Mouse (Mus musculus): Measurements from ENCODE around the gene Ros1.

Ros1 gene

DNA sequence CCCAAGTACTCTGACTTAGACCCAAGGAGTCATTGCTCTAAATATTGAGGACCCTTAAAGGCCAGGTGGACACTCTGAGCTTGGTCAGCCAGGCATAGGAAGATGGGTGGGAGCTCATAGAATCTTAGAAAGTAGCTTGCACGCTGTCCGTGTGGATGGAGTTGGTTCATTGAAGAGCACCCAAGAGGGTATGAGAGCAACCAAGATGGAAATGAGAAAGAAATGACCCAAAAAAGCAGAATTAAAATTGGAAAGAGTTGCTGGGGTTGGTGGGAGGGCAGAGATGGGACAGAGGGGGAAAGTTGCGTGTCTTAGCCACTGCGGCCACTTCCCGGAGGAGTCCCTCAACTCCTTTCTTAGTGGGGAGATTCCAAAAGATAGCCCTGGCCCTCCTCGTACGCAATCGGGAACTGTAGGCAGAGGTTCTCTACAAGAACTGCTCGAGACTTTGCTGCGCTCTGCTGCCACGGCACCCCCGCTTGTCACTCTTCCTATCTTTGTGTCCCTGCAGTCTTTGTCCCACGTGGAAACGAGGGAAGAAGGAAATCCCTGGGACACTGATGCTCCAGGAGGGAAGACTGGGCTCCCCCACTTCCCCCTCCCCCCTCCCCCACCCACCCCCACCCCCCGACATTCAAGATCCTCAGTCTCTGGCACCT is 173.2 kb downstream of the Ros1 start:
- no peak for DNase-seq

DNA sequence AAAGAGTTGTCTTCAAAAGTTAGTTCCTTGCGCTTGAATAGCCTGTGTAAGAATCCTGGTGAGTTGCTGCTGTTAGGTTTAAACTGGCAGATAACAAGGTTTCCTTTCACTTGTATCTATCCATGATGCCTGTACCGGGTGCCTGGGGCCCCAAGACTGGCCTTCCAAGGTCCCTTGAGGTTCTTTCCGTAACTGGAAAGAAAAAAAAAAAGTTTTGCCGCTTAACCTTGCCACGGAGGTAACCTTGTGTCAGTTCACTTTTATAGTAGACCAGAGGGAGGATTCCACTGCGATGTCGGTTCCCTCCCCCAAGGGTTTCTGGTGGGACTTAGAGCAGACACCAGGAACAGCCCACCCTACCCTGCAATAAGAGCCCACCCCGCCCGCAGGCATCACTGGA is 173.8 kb downstream of the Ros1 start:
- no peak for DNase-seq

DNA sequence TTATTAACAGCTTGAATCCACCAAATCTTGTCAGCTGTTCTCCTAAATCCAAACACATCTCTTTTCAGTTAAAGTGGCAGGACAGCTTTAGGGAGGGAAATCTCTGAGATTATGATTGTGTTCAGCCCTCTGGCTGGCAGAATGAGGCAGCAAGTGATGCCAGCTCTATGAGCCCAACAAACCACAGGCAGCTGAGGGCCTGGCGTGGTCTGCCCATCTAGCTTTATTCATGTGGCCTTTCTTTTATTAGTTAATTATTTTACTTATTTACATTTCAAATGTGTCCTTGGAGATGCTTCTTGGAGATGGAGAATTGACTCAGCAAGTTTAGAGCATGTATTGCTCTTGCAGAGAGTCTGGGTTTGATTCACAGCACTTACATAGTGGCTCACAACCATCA is 176.6 kb downstream of the Ros1 start:
- DNase-seq: no peak

Measured in layer of hippocampus, adult 9-11 months (tissue).